Comparison of ENCODE assay signal across 8 mouse cellular contexts in genomic region chr11:97427794-97428725, GRCm38 (mm10). TPM values are rescaled to one million over a fixed set of nuclear protein-coding genes. Genes with fewer than 3 reads are reported as not detected.
A peak's percentile ranks its signal among the peaks of the same experiment; 100 is the strongest.
DNase-seq lines count a peak whose midpoint lies in the region; ATAC-seq and TF ChIP-seq lines count a peak whose summit lies in the region.

No protein-coding gene starts in this region.

- DNase-seq in ES-E14 (ENCODE audit: low read depth, low spot score) = peak; percentile 89
- DNase-seq in embryonic facial prominence, embryonic 14.5 days (ENCODE audit: low spot score) = peak; percentile 96
- DNase-seq in lung, adult 18-20 months = peak; percentile 85 to 89
- peak; percentile 80 for DNase-seq in thymus, postnatal 0 days (ENCODE audit: low spot score)

- peak overlapping the region; percentile 29; the same call in 1 of the 2 replicates for H3K9ac ChIP-seq in ES-E14 (ENCODE audit: insufficient read depth, low read depth, low read length, poor library complexity, severe bottlenecking)
- peak overlapping the region; percentile 51 for H3K9ac ChIP-seq in embryonic facial prominence, embryonic 14.5 days (ENCODE audit: low read depth, low read length)
- H3K9ac ChIP-seq in heart, embryonic 13.5 days = peak overlapping the region; percentile 76
- peak overlapping the region; percentile 12; the same call in 1 of the 2 replicates for H3K9ac ChIP-seq in kidney, embryonic 15.5 days
- peak overlapping the region; percentile 30 for H3K9ac ChIP-seq in neural tube, embryonic 14.5 days (replicated peaks; ENCODE audit: low read depth, low read length)

- peaks cover 7 to 23% of the 10 kb centered on the region in 2 experiments; a peak in 3 of 4 replicates for H3K4me1 ChIP-seq in ES-E14 (ENCODE audit: control insufficient read depth in 2 of 2, insufficient read depth in 2 of 2, low read length in 2 of 2, poor library complexity in 1 of 2)
- H3K4me1 ChIP-seq in bone marrow, adult 2 months (ENCODE audit: control insufficient read depth, insufficient read depth, low read length) = peaks cover 7% of the 10 kb centered on the region; the same call in 1 of the 2 replicates
- H3K4me1 ChIP-seq in embryonic facial prominence, embryonic 14.5 days (ENCODE audit: control insufficient read depth, insufficient read depth, low read length) = peaks cover 14% of the 10 kb centered on the region
- H3K4me1 ChIP-seq in heart, embryonic 13.5 days = peaks cover 59% of the 10 kb centered on the region
- H3K4me1 ChIP-seq in kidney, embryonic 15.5 days = peaks cover 27% of the 10 kb centered on the region
- H3K4me1 ChIP-seq in neural tube, embryonic 14.5 days (ENCODE audit: control insufficient read depth, insufficient read depth, low read length) = peaks cover 9% of the 10 kb centered on the region

- in situ Hi-C loops in ES-E14 (cut with MboI; ENCODE audit: low sequenced_read_pairs in 2 of 2, unreplicated experiment in 2 of 2) = no loop called here

- 4% methylated on average over 32 of the region's 32 CpGs for WGBS in bone marrow, adult 2 months
- 1% methylated on average over 26 of the region's 32 CpGs for WGBS in embryonic facial prominence, embryonic 14.5 days
- 2% methylated on average over 32 of the region's 32 CpGs for WGBS in heart, embryonic 13.5 days
- WGBS in kidney, embryonic 15.5 days = 1% methylated on average over 32 of the region's 32 CpGs
- 2% methylated on average over 32 of the region's 32 CpGs for WGBS in neural tube, embryonic 14.5 days

- peak overlapping the region; percentile 75 for H3K4me2 ChIP-seq in embryonic facial prominence, embryonic 14.5 days (ENCODE audit: low read depth, low read length)
- H3K4me2 ChIP-seq in heart, embryonic 13.5 days = peak overlapping the region; percentile 75
- H3K4me2 ChIP-seq in kidney, embryonic 15.5 days = peak overlapping the region; percentile 83
- H3K4me2 ChIP-seq in neural tube, embryonic 14.5 days (ENCODE audit: low read depth, low read length) = peak overlapping the region; percentile 63

- no peak for TF ChIP-seq CTCF in bone marrow, adult 2 months (IDR thresholded peaks at IDR 0.05; ENCODE audit: control insufficient read depth, insufficient read depth, low read length)

- peak; percentile 37; the same call in 1 of the 2 replicates for TF ChIP-seq POLR2A in bone marrow, adult 2 months (IDR thresholded peaks at IDR 0.05; ENCODE audit: borderline replicate concordance, control insufficient read depth, low read depth, low read length)

- ATAC-seq in embryonic facial prominence, embryonic 14.5 days (ENCODE audit: low read depth) = peak; percentile 93
- ATAC-seq in heart, embryonic 13.5 days (ENCODE audit: extremely low read depth, insufficient number of reproducible peaks, low FRiP score, low TSS enrichment) = peak; percentile 85
- ATAC-seq in kidney, embryonic 15.5 days (replicated peaks; ENCODE audit: low FRiP score) = peak; percentile 91
- peak; percentile 73; the same call in 1 of the 2 replicates for ATAC-seq in neural tube, embryonic 14.5 days (ENCODE audit: low read depth)

- H3K9me3 ChIP-seq in ES-E14 (ENCODE audit: control insufficient read depth, insufficient read depth, low read depth, low read length) = no peaks in the 10 kb centered on the region
- no peaks in the 10 kb centered on the region for H3K9me3 ChIP-seq in embryonic facial prominence, embryonic 14.5 days (ENCODE audit: control insufficient read depth, low read length)
- H3K9me3 ChIP-seq in heart, embryonic 13.5 days = no peaks in the 10 kb centered on the region
- H3K9me3 ChIP-seq in kidney, embryonic 15.5 days (replicated peaks) = no peaks in the 10 kb centered on the region
- no peaks in the 10 kb centered on the region for H3K9me3 ChIP-seq in neural tube, embryonic 14.5 days (ENCODE audit: control insufficient read depth, low read length)

- no peaks in the 10 kb centered on the region for H3K27me3 ChIP-seq in embryonic facial prominence, embryonic 14.5 days (replicated peaks; ENCODE audit: control insufficient read depth, insufficient read depth, low read length)
- no peaks in the 10 kb centered on the region for H3K27me3 ChIP-seq in heart, embryonic 13.5 days (replicated peaks)
- H3K27me3 ChIP-seq in kidney, embryonic 15.5 days = no peaks in the 10 kb centered on the region
- H3K27me3 ChIP-seq in neural tube, embryonic 14.5 days (ENCODE audit: control insufficient read depth, insufficient read depth, low read length) = no peaks in the 10 kb centered on the region

- peak overlapping the region; percentile 45 to 66 for H3K4me3 ChIP-seq in ES-E14 (ENCODE audit: insufficient read depth in 1 of 2, low read depth in 1 of 2, low read length in 2 of 2, poor library complexity in 1 of 2, severe bottlenecking in 1 of 2)
- H3K4me3 ChIP-seq in bone marrow, adult 2 months (replicated peaks; ENCODE audit: control insufficient read depth, low read depth, low read length) = peak overlapping the region; percentile 53
- peak overlapping the region; percentile 37 for H3K4me3 ChIP-seq in embryonic facial prominence, embryonic 14.5 days (ENCODE audit: low read depth, low read length)
- peak overlapping the region; percentile 51 for H3K4me3 ChIP-seq in heart, embryonic 13.5 days
- peak overlapping the region; percentile 38 for H3K4me3 ChIP-seq in kidney, embryonic 15.5 days (replicated peaks)
- peak overlapping the region; percentile 27 for H3K4me3 ChIP-seq in neural tube, embryonic 14.5 days (ENCODE audit: low read depth, low read length)

- H3K27ac ChIP-seq in ES-E14 (ENCODE audit: insufficient read depth, low read depth, low read length, poor library complexity, severe bottlenecking) = peak overlapping the region; percentile 61; the same call in 1 of the 2 replicates
- H3K27ac ChIP-seq in bone marrow, adult 2 months (ENCODE audit: control insufficient read depth, insufficient read depth, low read depth, low read length, poor library complexity) = peak overlapping the region; percentile 53
- no peak overlapping the region; the same call in 1 of the 2 replicates for H3K27ac ChIP-seq in embryonic facial prominence, embryonic 14.5 days (replicated peaks; ENCODE audit: low read depth, low read length)
- peak overlapping the region; percentile 90 for H3K27ac ChIP-seq in heart, embryonic 13.5 days (replicated peaks)
- H3K27ac ChIP-seq in kidney, embryonic 15.5 days = 0 out of 2 replicates have a peak overlapping the region, but pooled peaks have one; percentile 28
- H3K27ac ChIP-seq in neural tube, embryonic 14.5 days (ENCODE audit: low read depth, low read length) = 0 out of 2 replicates have a peak overlapping the region, but pooled peaks have one; percentile 35

- no peaks in the 10 kb centered on the region for H3K36me3 ChIP-seq in ES-E14 (ENCODE audit: control insufficient read depth, insufficient read depth, low read length, poor library complexity, severe bottlenecking)
- H3K36me3 ChIP-seq in embryonic facial prominence, embryonic 14.5 days (ENCODE audit: control insufficient read depth, insufficient read depth, low read length) = no peaks in the 10 kb centered on the region
- peaks cover 10% of the 10 kb centered on the region; the same call in 1 of the 2 replicates for H3K36me3 ChIP-seq in heart, embryonic 13.5 days
- no peaks in the 10 kb centered on the region for H3K36me3 ChIP-seq in kidney, embryonic 15.5 days
- H3K36me3 ChIP-seq in neural tube, embryonic 14.5 days (ENCODE audit: control insufficient read depth, insufficient read depth, low read length) = no peaks in the 10 kb centered on the region

TF ChIP-seq in ES-E14, 5 proteins besides CTCF, POLR2A, EP300 and RAD21:
- TF ChIP-seq ZC3H11A (IDR thresholded peaks at IDR 0.05; ENCODE audit: borderline replicate concordance, low read depth, low read length) = no peak
- peak; percentile 9; the same call in 1 of the 2 replicates for TF ChIP-seq MAFK (IDR thresholded peaks at IDR 0.05; ENCODE audit: insufficient read depth, low read depth, low read length)
- TF ChIP-seq CHD2 (IDR thresholded peaks at IDR 0.05; ENCODE audit: low read depth, low read length) = no peak
- TF ChIP-seq ZNF384 (IDR thresholded peaks at IDR 0.05; ENCODE audit: low read depth, low read length) = no peak
- TF ChIP-seq HCFC1 (IDR thresholded peaks at IDR 0.05; ENCODE audit: borderline replicate concordance, insufficient read depth, low read length) = no peak

RNA-seq across cellular contexts. Expression of gene Arhgap23, which starts 12.7 kb away (rescaled TPM):
- total RNA-seq in ES-E14 (2012; rRNA removed) = 22.6 and 26.3 TPM in 2 replicates
- 32.9 and 39.9 TPM in 2 replicates for polyA plus RNA-seq in bone marrow, adult 2 months (2011; ENCODE audit: insufficient read depth, insufficient read length, low replicate concordance, missing spikeins)
- polyA plus RNA-seq in embryonic facial prominence, embryonic 14.5 days (2014; fragmentation: Nextera tagmentation; extraction: Ambion mirVana) = 8.9 and 9.5 TPM in 2 replicates
- polyA plus RNA-seq in heart, embryonic 13.5 days (2015; fragmentation: Nextera tagmentation; extraction: Ambion mirVana) = 6.6 and 6.9 TPM in 2 replicates
- 4.6 and 5.9 TPM in 2 replicates for polyA plus RNA-seq in kidney, embryonic 15.5 days (2015; fragmentation: Nextera tagmentation; extraction: Ambion mirVana)
- polyA plus RNA-seq in neural tube, embryonic 14.5 days (2014; fragmentation: Nextera tagmentation; extraction: Ambion mirVana) = 9.2 and 9.6 TPM in 2 replicates
- polyA plus RNA-seq in thymus, postnatal 0 days (2015; fragmentation: Nextera tagmentation; extraction: Ambion mirVana) = 1.6 and 2.9 TPM in 2 replicates

Comparison
In these comparisons a context has a peak if more than half of its experiments do, and no peak if none do; other contexts are left out.
1. H3K9ac ChIP-seq: peak in every context shown above with its lines; median percentile 76 in heart, embryonic 13.5 days; 51 in embryonic facial prominence, embryonic 14.5 days; 30 in neural tube, embryonic 14.5 days; 29 in ES-E14; 12 in kidney, embryonic 15.5 days.